Mouse (Mus musculus): ENCODE data around the gene Csn1s2a. TPM values are rescaled to one million over a fixed set of nuclear protein-coding genes. Genes with fewer than 3 reads are reported as not detected.
"Not testable (repeated sequence)": the region's sequence is repeated elsewhere in the genome, so short reads cannot be mapped to it uniquely, and the experiment has no call there.

The Csn1s2a gene
- not detected in 2 replicates for polyA plus RNA-seq (2015; fragmentation: Nextera tagmentation; extraction: Ambion mirVana)

GRCm38 (mm10) chr5:87774267-87774666 lies at the start of gene Csn1s2a:
Gene Csn1s2a (plus strand): TSS chr5:87774567.
- 28% methylated on average over 1 of the region's 1 CpGs for WGBS (ENCODE audit: insufficient replicate concordance)
- Histone ChIP-seq H3K36me3 (replicated peaks) (no peaks in the 10 kb centered on the region), H3K27ac (replicated peaks) (no peak within 1 kb of the TSS), H3K4me1 (replicated peaks) (no peaks in the 10 kb centered on the region), H3K27me3 (no peaks in the 10 kb centered on the region), H3K9me3 (replicated peaks) (no peaks in the 10 kb centered on the region), H3K4me3 (replicated peaks) (no peak within 1 kb of the TSS), H3K9ac (no peak within 1 kb of the TSS), H3K4me2 (no peak within 1 kb of the TSS)
- no peak for ATAC-seq (ENCODE audit: insufficient read depth)

DNA sequence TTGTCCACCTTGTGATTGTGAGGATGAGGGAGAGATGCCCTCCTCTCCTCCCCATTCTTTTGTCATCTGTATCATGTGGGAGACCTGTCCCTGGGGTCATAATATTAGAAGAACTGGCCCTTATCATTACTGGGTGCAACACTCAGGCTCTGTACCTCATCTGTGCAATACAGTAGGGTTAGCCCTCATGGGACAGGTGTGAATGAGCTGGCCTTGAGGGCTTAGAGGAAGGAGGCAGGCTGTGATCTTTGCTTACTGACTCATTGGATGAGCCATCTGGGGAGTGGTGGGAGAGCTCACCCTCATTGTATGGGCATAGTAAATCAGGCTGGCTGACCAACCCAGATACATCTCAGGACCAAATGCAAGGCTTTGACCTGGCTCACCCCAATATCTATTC lies 39.5 kb upstream of the Csn1s2a start:
- H3K27me3 ChIP-seq, result no peaks in the 10 kb centered on the region

DNA sequence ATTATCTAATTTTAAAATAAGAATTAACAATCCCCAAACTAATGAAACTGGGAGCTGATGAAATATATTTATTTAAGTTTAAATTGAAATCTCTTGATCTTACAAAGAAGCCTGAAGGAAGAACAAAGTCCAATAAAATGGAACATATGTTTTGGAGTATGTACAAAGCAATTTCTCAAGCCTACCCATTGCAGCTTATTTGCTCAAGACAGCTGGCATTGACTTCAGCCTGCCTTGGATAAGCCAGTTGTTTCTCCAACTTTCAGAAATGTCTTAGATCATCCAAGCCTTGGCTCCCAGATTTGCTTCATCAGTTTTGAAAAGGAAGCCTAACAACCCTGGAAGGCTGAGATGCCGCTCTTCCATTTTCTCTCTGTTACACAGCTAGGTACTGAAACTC lies 20.9 kb upstream of the Csn1s2a start:
- WGBS (ENCODE audit: insufficient replicate concordance), result 66% methylated on average over 1 of the region's 1 CpGs
- Histone ChIP-seq H3K27me3 (no peaks in the 10 kb centered on the region), H3K36me3 (replicated peaks) (no peaks in the 10 kb centered on the region), H3K9ac (no peak overlapping the region), H3K4me2 (no peak overlapping the region), H3K27ac (replicated peaks) (no peak overlapping the region), H3K4me3 (replicated peaks) (no peak overlapping the region), H3K4me1 (replicated peaks) (no peaks in the 10 kb centered on the region), H3K9me3 (replicated peaks) (no peaks in the 10 kb centered on the region)
- no peak for ATAC-seq (ENCODE audit: insufficient read depth)

More for the DNA sequence above, 39.5 kb upstream of the Csn1s2a start:
- Histone ChIP-seq H3K36me3 (replicated peaks) (no peaks in the 10 kb centered on the region), H3K4me2 (no peak overlapping the region), H3K4me3 (replicated peaks) (no peak overlapping the region), H3K27ac (replicated peaks) (no peak overlapping the region), H3K9ac (no peak overlapping the region), H3K4me1 (replicated peaks) (no peaks in the 10 kb centered on the region), H3K9me3 (replicated peaks) (no peaks in the 10 kb centered on the region)
- ATAC-seq (ENCODE audit: insufficient read depth), result no peak

DNA sequence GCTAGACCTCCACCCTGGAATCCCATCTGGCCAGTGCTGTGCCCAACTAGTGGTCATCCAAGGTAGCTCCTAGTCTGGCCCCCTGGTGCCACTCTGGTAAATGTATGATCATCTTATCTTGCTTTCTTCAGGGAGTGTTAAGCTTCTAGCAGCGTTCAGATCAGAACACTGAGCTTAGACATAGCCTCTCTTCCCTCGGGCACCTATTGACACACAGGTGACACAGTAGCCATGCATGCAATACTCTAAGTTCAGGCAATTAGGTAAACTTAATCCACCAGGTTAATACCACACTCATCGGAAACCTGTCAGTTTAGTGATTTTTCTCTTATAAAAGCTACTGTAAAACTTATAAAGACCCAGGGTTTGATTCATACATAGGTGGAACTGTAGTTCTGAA lies 9.8 kb upstream of the Csn1s2a start:
- 50% methylated on average over 3 of the region's 3 CpGs for WGBS (ENCODE audit: insufficient replicate concordance)
- Histone ChIP-seq H3K27ac (replicated peaks) (no peak overlapping the region), H3K9me3 (replicated peaks) (no peaks in the 10 kb centered on the region), H3K4me1 (replicated peaks) (no peaks in the 10 kb centered on the region), H3K9ac (no peak overlapping the region), H3K4me2 (no peak overlapping the region), H3K36me3 (replicated peaks) (no peaks in the 10 kb centered on the region), H3K27me3 (no peaks in the 10 kb centered on the region), H3K4me3 (replicated peaks) (no peak overlapping the region)
- no peak for ATAC-seq (ENCODE audit: insufficient read depth)

- not testable (repeated sequence) for H3K9ac ChIP-seq; H3K9me3 ChIP-seq (replicated peaks); H3K4me3 ChIP-seq (replicated peaks); ATAC-seq (ENCODE audit: insufficient read depth); H3K36me3 ChIP-seq (replicated peaks); H3K27me3 ChIP-seq; H3K4me2 ChIP-seq; H3K4me1 ChIP-seq (replicated peaks); H3K27ac ChIP-seq (replicated peaks)
- 26% methylated on average over 2 of the region's 2 CpGs for WGBS (ENCODE audit: insufficient replicate concordance)
Measured at GRCm38 (mm10) chr5:87772151-87772550, 2.2 kb upstream of the Csn1s2a start.

DNA sequence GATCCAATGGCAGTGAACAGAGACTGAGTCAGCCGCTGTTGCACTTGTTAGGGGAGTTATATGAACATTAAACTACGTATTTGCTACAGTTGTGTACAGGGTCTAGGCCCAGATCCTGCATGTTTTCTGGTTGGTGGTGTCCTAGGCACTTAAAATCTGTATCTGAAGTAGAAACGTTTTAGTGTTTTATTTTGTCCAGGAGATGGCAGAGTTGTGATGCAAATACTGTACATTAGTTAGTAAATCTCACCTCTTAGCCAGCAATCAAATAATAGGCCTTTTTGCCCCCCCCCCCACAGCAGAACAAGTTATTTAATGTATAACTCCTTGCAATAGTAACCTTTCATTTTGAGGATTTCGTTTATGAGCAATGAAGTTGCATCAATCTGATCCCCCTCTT lies 8.4 kb downstream of the Csn1s2a start:
- H3K27me3 ChIP-seq, result no peaks in the 10 kb centered on the region
- H3K9me3 ChIP-seq (replicated peaks), result no peaks in the 10 kb centered on the region
- no peak for ATAC-seq (ENCODE audit: insufficient read depth)
- no peak overlapping the region for H3K9ac ChIP-seq
- WGBS (ENCODE audit: insufficient replicate concordance), result 29% methylated on average over 4 of the region's 4 CpGs
- no peaks in the 10 kb centered on the region for H3K36me3 ChIP-seq (replicated peaks)
- no peak overlapping the region for H3K27ac ChIP-seq (replicated peaks)
- H3K4me3 ChIP-seq (replicated peaks), result no peak overlapping the region
- no peak overlapping the region for H3K4me2 ChIP-seq
- no peaks in the 10 kb centered on the region for H3K4me1 ChIP-seq (replicated peaks)

- Histone ChIP-seq H3K4me2 (no peak within 1 kb of the TSS), H3K4me3 (replicated peaks) (no peak within 1 kb of the TSS), H3K36me3 (replicated peaks) (no peaks in the 10 kb centered on the region), H3K27ac (replicated peaks) (no peak within 1 kb of the TSS), H3K9ac (no peak within 1 kb of the TSS), H3K9me3 (replicated peaks) (no peaks in the 10 kb centered on the region), H3K4me1 (replicated peaks) (no peaks in the 10 kb centered on the region), H3K27me3 (no peaks in the 10 kb centered on the region)
- no peak for ATAC-seq (ENCODE audit: insufficient read depth)
- 43% methylated on average over 2 of the region's 2 CpGs for WGBS (ENCODE audit: insufficient replicate concordance)
Measured at GRCm38 (mm10) chr5:87807782-87808181, 33.4 kb downstream of the Csn1s2a start, which contains the start of gene Csn1s2b. Gene Csn1s2b (plus strand): TSS chr5:87808082.

GRCm38 (mm10) chr5:87809253-87809652 lies 34.9 kb downstream of the Csn1s2a start:
- H3K36me3 ChIP-seq (replicated peaks), result no peaks in the 10 kb centered on the region

DNA sequence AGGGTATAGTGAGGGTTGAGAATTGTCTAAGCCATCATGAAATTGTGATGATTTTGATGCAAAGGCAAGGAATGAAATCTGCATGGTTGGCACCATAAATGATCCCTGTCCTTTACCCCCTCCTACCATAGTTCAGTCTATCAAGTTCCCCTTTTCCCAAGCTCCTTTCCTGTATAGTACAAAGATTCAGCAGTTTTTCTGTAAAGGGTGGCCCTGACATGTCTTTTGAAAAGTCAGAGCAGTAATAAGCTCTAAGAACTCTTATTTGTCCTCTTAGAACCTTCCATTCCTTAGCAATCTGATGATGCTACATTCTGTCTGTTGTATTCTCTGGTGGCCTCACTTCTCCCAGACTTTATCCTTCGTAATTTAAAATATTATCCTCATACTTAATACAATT lies 51.0 kb downstream of the Csn1s2a start, which contains the start of gene Prr27:
Gene Prr27 (plus strand): TSS at position 301 of the 400 bp plus-strand sequence.
- Histone ChIP-seq H3K9me3 (replicated peaks) (no peaks in the 10 kb centered on the region), H3K27ac (replicated peaks) (no peak within 1 kb of the TSS), H3K27me3 (no peaks in the 10 kb centered on the region), H3K4me3 (replicated peaks) (no peak within 1 kb of the TSS), H3K9ac (no peak within 1 kb of the TSS), H3K4me1 (replicated peaks) (no peaks in the 10 kb centered on the region), H3K4me2 (no peak within 1 kb of the TSS), H3K36me3 (replicated peaks) (no peaks in the 10 kb centered on the region)
- no peak for ATAC-seq (ENCODE audit: insufficient read depth)
- 34% methylated on average over 1 of the region's 1 CpGs for WGBS (ENCODE audit: insufficient replicate concordance)

More at GRCm38 (mm10) chr5:87809253-87809652, 34.9 kb downstream of the Csn1s2a start:
- Histone ChIP-seq H3K4me1 (replicated peaks) (no peaks in the 10 kb centered on the region), H3K4me3 (replicated peaks) (no peak overlapping the region), H3K9ac (no peak overlapping the region), H3K27ac (replicated peaks) (no peak overlapping the region), H3K27me3 (no peaks in the 10 kb centered on the region), H3K9me3 (replicated peaks) (no peaks in the 10 kb centered on the region), H3K4me2 (no peak overlapping the region)
- WGBS (ENCODE audit: insufficient replicate concordance), result 43% methylated on average over 2 of the region's 2 CpGs
- ATAC-seq (ENCODE audit: insufficient read depth), result no peak

Other genes with a start within 250 kb of the Csn1s2a start
- 0.91 and 1.2 TPM in 2 replicates for gene Sult1b1, start 236.4 kb upstream of the Csn1s2a start, polyA plus RNA-seq (2015; fragmentation: Nextera tagmentation; extraction: Ambion mirVana)
- 3.4 TPM in 2 replicates for gene Sult1d1, start 205.5 kb upstream of the Csn1s2a start, polyA plus RNA-seq (2015; fragmentation: Nextera tagmentation; extraction: Ambion mirVana)
- not detected in 2 replicates for gene Sult1e1, start 183.0 kb upstream of the Csn1s2a start, polyA plus RNA-seq (2015; fragmentation: Nextera tagmentation; extraction: Ambion mirVana)
- not detected in 2 replicates for gene Csn1s1, start 108.4 kb upstream of the Csn1s2a start, polyA plus RNA-seq (2015; fragmentation: Nextera tagmentation; extraction: Ambion mirVana)
- not detected in 2 replicates for gene Csn2, start 74.9 kb upstream of the Csn1s2a start, polyA plus RNA-seq (2015; fragmentation: Nextera tagmentation; extraction: Ambion mirVana)
- not detected in 2 replicates for gene Csn1s2b, start 33.5 kb downstream of the Csn1s2a start, polyA plus RNA-seq (2015; fragmentation: Nextera tagmentation; extraction: Ambion mirVana)
- not detected in 2 replicates for gene Prr27, start 51.1 kb downstream of the Csn1s2a start, polyA plus RNA-seq (2015; fragmentation: Nextera tagmentation; extraction: Ambion mirVana)
- gene Odam, start 110.5 kb downstream of the Csn1s2a start, polyA plus RNA-seq (2015; fragmentation: Nextera tagmentation; extraction: Ambion mirVana), result not detected in 2 replicates
- gene Csn3, start 151.0 kb downstream of the Csn1s2a start, polyA plus RNA-seq (2015; fragmentation: Nextera tagmentation; extraction: Ambion mirVana), result not detected in 2 replicates
- gene 2310003L06Rik, start 194.9 kb downstream of the Csn1s2a start, polyA plus RNA-seq (2015; fragmentation: Nextera tagmentation; extraction: Ambion mirVana), result not detected in 2 replicates
- gene Gm28434, start 194.9 kb downstream of the Csn1s2a start, polyA plus RNA-seq (2015; fragmentation: Nextera tagmentation; extraction: Ambion mirVana), result not detected in 2 replicates
- not detected in 2 replicates for gene Cabs1, start 204.9 kb downstream of the Csn1s2a start, polyA plus RNA-seq (2015; fragmentation: Nextera tagmentation; extraction: Ambion mirVana)
- gene Smr3a, start 228.0 kb downstream of the Csn1s2a start, polyA plus RNA-seq (2015; fragmentation: Nextera tagmentation; extraction: Ambion mirVana), result not detected in 2 replicates